Mouse (Mus musculus): ENCODE measurements at regions not wholly inside any gene's neighbourhood (a gene's known extent, or its start where the extent isn't known, plus 50 kb on each side); places are given as distances from the start of the nearest gene placed in this dataset.

DNA sequence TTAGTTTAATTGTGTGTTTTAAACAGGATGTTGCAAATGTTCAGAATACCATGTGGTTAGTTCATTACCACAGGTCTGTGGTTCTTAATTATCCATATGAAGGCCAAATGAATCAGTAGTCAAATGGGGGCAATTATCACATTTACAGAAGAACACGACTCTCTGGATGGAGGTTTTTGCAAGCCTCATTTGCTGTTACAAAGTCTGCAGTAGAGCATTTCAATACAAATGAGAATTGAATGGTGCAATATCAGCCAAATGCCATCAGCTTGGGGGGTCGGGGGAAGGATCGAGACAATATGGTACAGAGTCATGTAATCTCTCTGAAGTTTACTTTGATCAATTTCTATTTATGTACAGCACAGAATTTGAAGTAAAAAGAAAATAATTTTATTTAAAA, 518.6 kb upstream of the Cdh18 start:
- TF ChIP-seq POLR2A (IDR thresholded peaks at IDR 0.05; ENCODE audit: extremely low read depth, insufficient read depth, low read length), result no peak
- no peak for TF ChIP-seq CTCF (IDR thresholded peaks at IDR 0.05; ENCODE audit: low read depth, low read length)
